In the genomic region with DNA sequence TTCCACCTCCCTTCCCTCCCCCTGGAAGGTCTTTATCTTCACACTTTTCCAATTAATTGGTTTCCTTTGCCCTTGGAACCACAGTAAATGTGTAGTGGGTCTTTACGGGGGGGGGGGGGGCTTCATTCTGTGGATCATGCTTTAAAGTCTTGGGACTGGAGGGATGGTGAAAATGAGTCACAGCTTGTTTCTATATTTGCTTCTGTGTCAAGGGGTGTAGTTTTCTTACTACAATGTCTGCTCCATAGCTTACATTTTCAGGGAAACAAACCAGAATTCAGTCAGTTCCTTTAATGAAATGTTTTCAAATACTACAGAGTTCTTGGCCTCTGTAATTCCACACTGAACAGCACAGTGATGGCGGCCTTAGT, we compare ENCODE assay signal across 13 mouse cellular contexts.
DNase-seq lines count a peak whose midpoint lies in the region; ATAC-seq and TF ChIP-seq lines count a peak whose summit lies in the region.
"Had no signal": no experiment of that assay in that cellular context is flagged by ENCODE, and none has a peak within 500 bp of the region (broad histone marks: within the 10 kb centered on the region; RNA-seq: fewer than 3 reads in every experiment).

No protein-coding gene starts in this region.

- H3K4me2 ChIP-seq in heart, embryonic 11.5 days: no peak overlapping the region
- H3K4me2 ChIP-seq in kidney, embryonic 16.5 days (replicated peaks; ENCODE audit: low read depth, low read length): no peak overlapping the region
- no peak overlapping the region for H3K4me2 ChIP-seq in CH12.LX (ENCODE audit: insufficient read depth, low read depth, poor library complexity, severe bottlenecking)
- H3K4me2 ChIP-seq in limb, embryonic 11.5 days (ENCODE audit: low read depth, severe bottlenecking): no peak overlapping the region

- no peak for TF ChIP-seq CTCF in CH12.LX (conservative IDR thresholded peaks at IDR 0.05 in 1 of 2, IDR thresholded peaks at IDR 0.05 in 1 of 2; ENCODE audit: low read depth in 2 of 2, low read length in 2 of 2)

- TF ChIP-seq POLR2A in CH12.LX (IDR thresholded peaks at IDR 0.05; ENCODE audit: low read depth, low read length): no peak

- H3K4me3 ChIP-seq in heart, embryonic 11.5 days (ENCODE audit: low read depth, low read length): no peak overlapping the region
- H3K4me3 ChIP-seq in kidney, embryonic 16.5 days (ENCODE audit: low read length): no peak overlapping the region
- no peak overlapping the region for H3K4me3 ChIP-seq in CH12.LX (replicated peaks in 1 of 3; ENCODE audit: low read depth in 2 of 3, low read length in 2 of 3, poor library complexity in 1 of 3)
- no peak overlapping the region for H3K4me3 ChIP-seq in limb, embryonic 11.5 days (ENCODE audit: low read depth, low read length)
- H3K4me3 ChIP-seq: heart, adult 2 months had no signal

- in situ Hi-C loops in CH12.LX (cut with MboI; ENCODE audit: low pct_ligation_motif_present, low pct_unique_long_range_greater_than_20kb, low sequenced_read_pairs): loop anchor here (5.0 kb wide), 1 partner anchor 257 kb away; no protein-coding TSS in a partner anchor

- H3K4me1 ChIP-seq in heart, embryonic 11.5 days (ENCODE audit: control insufficient read depth, insufficient read depth, low read length): peaks cover 22% of the 10 kb centered on the region
- H3K4me1 ChIP-seq in kidney, embryonic 16.5 days (ENCODE audit: insufficient read depth, low read length): peaks cover 41% of the 10 kb centered on the region
- H3K4me1 ChIP-seq in CH12.LX (ENCODE audit: control insufficient read depth in 1 of 2, insufficient read depth in 2 of 2): peaks cover 25 to 71% of the 10 kb centered on the region in 2 experiments
- peaks cover 20% of the 10 kb centered on the region for H3K4me1 ChIP-seq in limb, embryonic 11.5 days (ENCODE audit: control insufficient read depth, insufficient read depth, low read length)

- H3K79me2 ChIP-seq in CH12.LX (replicated peaks; ENCODE audit: control insufficient read depth, extremely low read depth, insufficient read depth, poor library complexity, severe bottlenecking): no peaks in the 10 kb centered on the region

- no peak for DNase-seq in heart, postnatal 4 days
- DNase-seq in kidney, postnatal 4 days: no peak
- no peak for DNase-seq in CH12.LX (ENCODE audit: extremely low read depth)
- no peak for DNase-seq in limb, embryonic 11.5 days (ENCODE audit: low spot score)
- no peak for DNase-seq in Muller cell, postnatal 12 days (ENCODE audit: inconsistent ontology term)
- DNase-seq: adrenal gland, postnatal 36 days; heart, adult 2 months; kidney, adult 2 months; thymus, postnatal 14 days had no signal

- no peaks in the 10 kb centered on the region for H3K27me3 ChIP-seq in heart, embryonic 11.5 days (ENCODE audit: control insufficient read depth, insufficient read depth, low read length)
- H3K27me3 ChIP-seq in kidney, embryonic 16.5 days (ENCODE audit: insufficient read depth, low read length): no peaks in the 10 kb centered on the region
- no peaks in the 10 kb centered on the region for H3K27me3 ChIP-seq in CH12.LX (replicated peaks)
- no peaks in the 10 kb centered on the region for H3K27me3 ChIP-seq in limb, embryonic 11.5 days (ENCODE audit: control insufficient read depth, insufficient read depth, low read length)

- H3K9ac ChIP-seq in heart, embryonic 11.5 days (ENCODE audit: low read depth, low read length): no peak overlapping the region
- H3K9ac ChIP-seq in kidney, embryonic 16.5 days (replicated peaks; ENCODE audit: low read length): no peak overlapping the region; the same call in 1 of the 2 replicates
- 0 out of 2 replicates have a peak overlapping the region, but pooled peaks have one; percentile 19 for H3K9ac ChIP-seq in CH12.LX (ENCODE audit: insufficient read depth, low read depth)
- no peak overlapping the region for H3K9ac ChIP-seq in limb, embryonic 11.5 days (ENCODE audit: low read length)

- no peaks in the 10 kb centered on the region for H3K36me3 ChIP-seq in heart, embryonic 11.5 days (ENCODE audit: control insufficient read depth, insufficient read depth, low read length)
- no peaks in the 10 kb centered on the region for H3K36me3 ChIP-seq in kidney, embryonic 16.5 days (ENCODE audit: insufficient read depth, low read length)
- peaks cover 0 to 4% of the 10 kb centered on the region in 2 experiments for H3K36me3 ChIP-seq in CH12.LX (replicated peaks in 1 of 2; ENCODE audit: control insufficient read depth in 1 of 2, insufficient read depth in 1 of 2, low read length in 1 of 2)
- no peaks in the 10 kb centered on the region for H3K36me3 ChIP-seq in limb, embryonic 11.5 days (ENCODE audit: control insufficient read depth, insufficient read depth, low read length)
- H3K36me3 ChIP-seq: G1E had no signal

- 0 out of 2 replicates have a peak overlapping the region, but pooled peaks have one; percentile 12 for H3K27ac ChIP-seq in heart, embryonic 11.5 days (ENCODE audit: low read depth, low read length)
- peak overlapping the region; percentile 80 for H3K27ac ChIP-seq in kidney, embryonic 16.5 days (ENCODE audit: low read length)
- no peak overlapping the region for H3K27ac ChIP-seq in CH12.LX (ENCODE audit: insufficient read depth, low read depth)
- H3K27ac ChIP-seq in limb, embryonic 11.5 days (replicated peaks; ENCODE audit: low read depth, low read length): peak overlapping the region; percentile 73

- no peak for TF ChIP-seq EP300 in CH12.LX (IDR thresholded peaks at IDR 0.05; ENCODE audit: low read length)

- dilution Hi-C loops in CH12.LX (cut with MboI; ENCODE audit: extremely low pct_ligation_motif_present, extremely low pct_unique_long_range_greater_than_20kb, low sequenced_read_pairs): no loop called here

- TF ChIP-seq RAD21 in CH12.LX (IDR thresholded peaks at IDR 0.05; ENCODE audit: low read depth, low read length): no peak

- WGBS in heart, embryonic 11.5 days (ENCODE audit: insufficient replicate concordance): 90% methylated on average over 2 of the region's 2 CpGs
- WGBS in kidney, embryonic 16.5 days: 54% methylated on average over 2 of the region's 2 CpGs
- WGBS in limb, embryonic 11.5 days: 60% methylated on average over 2 of the region's 2 CpGs

- no peak for ATAC-seq in heart, embryonic 11.5 days (replicated peaks; ENCODE audit: insufficient number of reproducible peaks, low FRiP score, low TSS enrichment)
- no peak for ATAC-seq in kidney, embryonic 16.5 days (ENCODE audit: low FRiP score, low TSS enrichment)
- ATAC-seq in limb, embryonic 11.5 days (ENCODE audit: insufficient number of reproducible peaks, low FRiP score, low TSS enrichment, low read depth): no peak
- ATAC-seq in CD4-positive, CD25-positive, alpha-beta regulatory T cell, adult 4 months: no peak

- no peaks in the 10 kb centered on the region for H3K9me3 ChIP-seq in heart, embryonic 11.5 days (replicated peaks; ENCODE audit: control insufficient read depth, low read length)
- no peaks in the 10 kb centered on the region for H3K9me3 ChIP-seq in kidney, embryonic 16.5 days (ENCODE audit: low read length)
- H3K9me3 ChIP-seq in CH12.LX (replicated peaks; ENCODE audit: low read length): no peaks in the 10 kb centered on the region
- no peaks in the 10 kb centered on the region for H3K9me3 ChIP-seq in limb, embryonic 11.5 days (ENCODE audit: control insufficient read depth, low read length)
- H3K9me3 ChIP-seq: G1E had no signal

TF ChIP-seq in CH12.LX, 34 proteins besides CTCF, POLR2A, EP300 and RAD21:
- TF ChIP-seq KAT2A (IDR thresholded peaks at IDR 0.05; ENCODE audit: insufficient replicate concordance, low read length) (no peak), MEF2A (IDR thresholded peaks at IDR 0.05; ENCODE audit: borderline replicate concordance, low read depth, low read length) (peak; percentile 61; the same call in 1 of the 2 replicates), CHD2 (IDR thresholded peaks at IDR 0.05; ENCODE audit: low read length) (no peak), ZKSCAN1 (IDR thresholded peaks at IDR 0.05; ENCODE audit: borderline replicate concordance, low read depth, low read length) (no peak), JUND (conservative IDR thresholded peaks at IDR 0.05; ENCODE audit: low read depth, low read length) (0 out of 2 replicates have a peak, but pooled peaks have one; percentile 24)
